Mouse (Mus musculus) liver (tissue): ENCODE data around the gene Cep83.
A peak's percentile ranks its signal among the peaks of the same experiment; 100 is the strongest.

ENCODE experiments used
- DNase-seq: peaks from one replicate; pipeline ENCODE4 v3.0.0-alpha.2; 2020; ENCODE audit warnings: mixed read lengths

Cep83 gene

DNA sequence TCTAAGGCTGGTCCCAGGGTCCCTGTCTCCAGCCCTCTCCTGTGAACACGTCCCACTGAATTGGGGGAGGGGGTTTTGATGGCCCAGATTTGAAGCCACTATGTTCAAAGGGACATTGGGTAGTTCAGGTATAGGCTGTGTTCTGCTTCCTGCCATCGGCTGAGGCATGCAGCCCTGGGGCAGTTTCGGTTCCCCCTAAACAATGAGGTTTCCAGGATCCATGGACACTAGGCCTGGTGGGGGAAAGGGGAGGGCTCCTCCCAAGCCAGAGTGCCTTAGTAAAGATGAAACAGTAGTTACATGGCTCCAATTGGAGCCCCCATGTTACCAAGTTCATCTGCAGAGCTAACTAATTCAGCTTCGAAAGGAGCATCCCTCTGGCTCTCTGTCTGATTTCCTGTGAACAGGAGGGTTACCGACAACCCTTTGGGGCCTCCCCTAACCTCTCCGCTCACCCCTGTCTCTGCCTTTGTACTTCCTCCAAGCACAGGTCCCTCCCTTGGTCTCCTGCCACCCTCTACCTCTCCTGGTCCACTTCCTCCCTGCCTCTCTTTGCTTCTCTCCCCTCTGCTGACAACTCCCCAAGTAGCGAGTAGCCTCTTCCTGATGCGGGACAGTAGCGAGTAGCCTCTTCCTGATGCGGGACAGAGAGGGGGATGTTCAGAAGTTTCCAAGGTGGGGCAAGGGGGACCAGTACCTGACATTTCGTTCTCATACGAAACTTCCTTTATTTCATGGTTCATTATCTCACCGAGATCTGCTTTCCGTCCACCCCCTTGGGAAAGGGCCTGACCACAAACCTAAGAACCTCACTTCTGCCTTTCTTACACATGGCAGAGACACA, 139.7 kb downstream of the Cep83 start:
- no peak for DNase-seq

DNA sequence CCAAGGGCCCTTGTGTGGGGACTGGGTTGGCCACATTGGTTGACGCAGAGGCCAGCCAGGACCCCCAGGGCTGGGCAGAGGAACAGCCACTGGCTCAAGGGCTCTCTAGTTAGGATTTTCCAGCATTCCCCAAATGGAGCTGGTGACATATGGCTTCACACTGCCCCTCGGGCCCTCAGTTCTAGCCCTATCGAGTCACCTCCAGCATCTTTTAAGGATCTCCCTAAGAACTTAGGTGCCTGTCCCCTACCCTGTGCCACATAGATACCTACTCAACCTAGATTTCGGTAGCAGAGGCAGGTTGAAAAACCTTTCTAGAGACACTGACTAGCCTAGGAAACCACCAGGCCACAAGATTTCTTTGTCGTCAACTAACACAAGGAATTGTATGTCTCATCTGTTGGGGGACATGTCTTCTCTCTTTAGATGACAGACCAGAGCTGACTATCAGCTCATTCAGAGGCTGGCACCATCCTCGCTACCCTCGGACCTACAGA, 140.3 kb downstream of the Cep83 start:
- no peak for DNase-seq

DNA sequence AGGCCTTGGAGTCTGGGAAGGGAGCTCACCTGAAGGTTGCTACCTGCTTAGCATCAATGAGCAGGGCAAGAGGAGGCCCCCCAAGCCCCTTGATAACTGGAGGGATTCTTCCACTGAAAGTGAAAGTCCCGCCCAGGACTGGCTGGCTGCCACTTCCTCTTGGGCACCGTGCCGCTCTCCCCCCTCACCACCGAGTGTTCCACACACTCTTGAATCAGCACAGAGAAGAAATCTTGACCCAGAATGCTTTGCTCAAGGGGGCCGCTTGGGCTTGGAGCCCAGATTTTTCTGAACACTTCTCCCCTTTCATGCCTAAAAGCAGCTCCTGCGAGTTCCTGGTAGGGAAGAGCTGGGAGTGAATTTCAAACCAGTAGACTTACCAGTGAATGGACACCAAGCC, 141.0 kb downstream of the Cep83 start:
- DNase-seq = peak; percentile 60

DNA sequence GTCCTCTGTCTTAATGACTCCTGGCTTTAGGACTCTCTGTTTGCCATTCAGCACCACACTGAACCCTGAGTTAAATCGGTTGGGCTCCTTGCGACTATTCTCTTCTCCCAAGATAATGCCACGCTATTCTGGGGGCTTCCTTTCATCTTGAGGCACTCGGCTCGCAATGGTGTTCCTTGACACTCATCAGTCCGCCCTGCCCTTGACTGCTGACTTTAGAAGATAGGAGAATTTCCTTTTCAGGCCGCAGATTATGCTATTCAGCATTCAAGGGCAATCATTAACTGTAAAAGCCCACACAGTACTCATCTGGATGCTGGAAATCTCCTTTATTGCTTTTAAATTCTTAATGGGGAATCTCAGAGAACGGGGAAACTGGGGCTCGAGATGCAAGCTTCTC, 147.4 kb downstream of the Cep83 start:
- no peak for DNase-seq
